ENCODE assay signal across 21 mouse cellular contexts in genomic region chr3:85310401-85310989, GRCm38 (mm10).
A peak's percentile ranks its signal among the peaks of the same experiment; 100 is the strongest.
DNase-seq lines count a peak whose midpoint lies in the region; ATAC-seq and TF ChIP-seq lines count a peak whose summit lies in the region.
"Had no signal": no experiment of that assay in that cellular context is flagged by ENCODE, and none has a peak within 500 bp of the region (broad histone marks: within the 10 kb centered on the region; RNA-seq: fewer than 3 reads in every experiment).

No protein-coding gene starts in this region.

- TF ChIP-seq POLR2A in myocyte (IDR thresholded peaks at IDR 0.05; ENCODE audit: insufficient read length, low read depth), result no peak
- no peak for TF ChIP-seq POLR2A in heart, adult 2 months (IDR thresholded peaks at IDR 0.05; ENCODE audit: insufficient read depth, low read depth, low read length)

- no peak for TF ChIP-seq EP300 in heart, adult 2 months (IDR thresholded peaks at IDR 0.05; ENCODE audit: insufficient read depth, low read depth, low read length)

- no peak overlapping the region for H3K4me3 ChIP-seq in myocyte
- H3K4me3 ChIP-seq in heart, adult 2 months, result no peak overlapping the region
- H3K4me3 ChIP-seq: heart, embryonic 13.5 days; limb, embryonic 12.5 days; midbrain, embryonic 13.5 days; stomach, embryonic 15.5 days had no signal

- no peak overlapping the region for H3K27ac ChIP-seq in heart, adult 2 months
- H3K27ac ChIP-seq: heart, embryonic 13.5 days; limb, embryonic 12.5 days; midbrain, embryonic 13.5 days; stomach, embryonic 15.5 days had no signal

- ATAC-seq in megakaryocyte-erythroid progenitor cell, adult 5-6 weeks (replicated peaks; ENCODE audit: low FRiP score, low TSS enrichment, poor library complexity, severe bottlenecking), result no peak
- ATAC-seq: forebrain, embryonic 14.5 days; midbrain, embryonic 13.5 days had no signal

- no peaks in the 10 kb centered on the region for H3K4me1 ChIP-seq in heart, adult 2 months (ENCODE audit: control insufficient read depth, insufficient read depth, low read length)
- H3K4me1 ChIP-seq: stomach, embryonic 15.5 days had no signal

- intact Hi-C loops in heart, adult 2 months (cut with DNase I), result no loop called here

- peak overlapping the region; percentile 41 for H3K4me2 ChIP-seq in myocyte (ENCODE audit: low read depth)
- H3K4me2 ChIP-seq: heart, embryonic 13.5 days; limb, embryonic 12.5 days; midbrain, embryonic 13.5 days; stomach, embryonic 15.5 days had no signal

- H3K36me3 ChIP-seq in myocyte (ENCODE audit: control insufficient read depth, insufficient read depth), result no peaks in the 10 kb centered on the region
- H3K36me3 ChIP-seq in heart, adult 2 months (ENCODE audit: control insufficient read depth, insufficient read depth, low read length), result no peaks in the 10 kb centered on the region
- H3K36me3 ChIP-seq: heart, embryonic 13.5 days; limb, embryonic 12.5 days; midbrain, embryonic 13.5 days; stomach, embryonic 15.5 days had no signal

- H3K79me2 ChIP-seq in myocyte (ENCODE audit: control insufficient read depth, insufficient read depth), result no peaks in the 10 kb centered on the region
- H3K79me2 ChIP-seq in heart, adult 2 months (replicated peaks; ENCODE audit: control insufficient read depth, insufficient read depth, low read length), result no peaks in the 10 kb centered on the region

- H3K27me3 ChIP-seq in myocyte (ENCODE audit: control insufficient read depth, insufficient read depth, insufficient read length), result no peaks in the 10 kb centered on the region
- no peaks in the 10 kb centered on the region for H3K27me3 ChIP-seq in heart, adult 2 months (ENCODE audit: control insufficient read depth, insufficient read depth, low read length)
- H3K27me3 ChIP-seq: heart, embryonic 13.5 days; limb, embryonic 12.5 days; midbrain, embryonic 13.5 days; stomach, embryonic 15.5 days had no signal

- TF ChIP-seq CTCF in heart, adult 2 months (IDR thresholded peaks at IDR 0.05), result no peak

- no peak overlapping the region for H3K9ac ChIP-seq in heart, adult 2 months (ENCODE audit: low read depth, low read length)
- H3K9ac ChIP-seq: heart, embryonic 13.5 days; limb, embryonic 12.5 days; midbrain, embryonic 13.5 days; stomach, embryonic 15.5 days had no signal

- no peak overlapping the region for H3ac ChIP-seq in myocyte (ENCODE audit: control insufficient read depth, insufficient read length)

- peak; percentile 87 for DNase-seq in right cerebral cortex, adult 18-20 months
- DNase-seq in right cerebral cortex, postnatal 4 days, result no peak
- peak; percentile 73 to 83 for DNase-seq in frontal cortex, postnatal 36 days (ENCODE audit: low spot score in 2 of 2)
- DNase-seq in thymus, postnatal 14 days, result no peak
- DNase-seq in heart, adult 2 months, result no peak
- DNase-seq: adrenal gland, postnatal 14 days; cerebellum, adult 9-10 months; embryo, embryonic 11 days; gastrocnemius, postnatal 36 days; kidney, adult 2 months; kidney, postnatal 36 days; lung, postnatal 36 days; spleen, adult 18-20 months; thymus, postnatal 36 days had no signal

- WGBS in heart, adult 2 months, result 54% methylated on average over 8 of the region's 8 CpGs

TF ChIP-seq in myocyte, 11 proteins besides CTCF, POLR2A, EP300 and RAD21:
- no peak for TF ChIP-seq MYOD1 (IDR thresholded peaks at IDR 0.05; ENCODE audit: control insufficient read depth in 1 of 3, insufficient read length in 2 of 3, low read depth in 2 of 3)
- no peak for TF ChIP-seq TCF12 (IDR thresholded peaks at IDR 0.05; ENCODE audit: insufficient read depth, poor library complexity, severe bottlenecking)
- TF ChIP-seq USF1 (IDR thresholded peaks at IDR 0.05; ENCODE audit: low read depth), result no peak
- TF ChIP-seq REST (IDR thresholded peaks at IDR 0.05; ENCODE audit: insufficient read depth, insufficient read length), result no peak
- no peak for TF ChIP-seq TCF3 (IDR thresholded peaks at IDR 0.05; ENCODE audit: insufficient read length, low read depth)
- no peak for TF ChIP-seq CEBPB (IDR thresholded peaks at IDR 0.05; ENCODE audit: insufficient read depth, poor library complexity, severe bottlenecking)
- no peak for TF ChIP-seq POLR2AphosphoS2 (IDR thresholded peaks at IDR 0.05; ENCODE audit: insufficient read length, low read depth)
- no peak for TF ChIP-seq E2F4 (IDR thresholded peaks at IDR 0.05; ENCODE audit: insufficient read depth)
- no peak for TF ChIP-seq MAX (IDR thresholded peaks at IDR 0.05; ENCODE audit: low read depth)
- TF ChIP-seq MYOG (IDR thresholded peaks at IDR 0.05; ENCODE audit: control insufficient read depth in 1 of 3, insufficient read depth in 1 of 3, insufficient read length in 2 of 3, low read depth in 2 of 3), result no peak
- no peak for TF ChIP-seq SRF (IDR thresholded peaks at IDR 0.05; ENCODE audit: control insufficient read depth, insufficient read length, low read depth)

Comparison
In these comparisons a context has a peak if more than half of its experiments do, and no peak if none do; other contexts are left out.
1. DNase-seq: peak in right cerebral cortex, adult 18-20 months (single experiment) and frontal cortex, postnatal 36 days (2 of 2); none in right cerebral cortex, postnatal 4 days (single experiment), thymus, postnatal 14 days (single experiment) and heart, adult 2 months (0 of 2).